8 mouse cellular contexts compared by ENCODE assay signal in genomic region chr12:98734246-98734879, GRCm38 (mm10). TPM values are rescaled to one million over a fixed set of nuclear protein-coding genes. Genes with fewer than 3 reads are reported as not detected.
DNase-seq lines count a peak whose midpoint lies in the region; ATAC-seq and TF ChIP-seq lines count a peak whose summit lies in the region.

No protein-coding gene starts in this region.

- intact Hi-C loops in left cerebral cortex, postnatal 4 days (cut with DNase I) = no loop called here

- TF ChIP-seq CTCF in intestine, postnatal 0 days (IDR thresholded peaks at IDR 0.05; ENCODE audit: low read depth) = 0 out of 2 replicates have a peak, but pooled peaks have one; percentile 10

- peak overlapping the region; percentile 61 for H3K4me3 ChIP-seq in intestine, postnatal 0 days (ENCODE audit: low read depth, low read length)
- peak overlapping the region; percentile 64 for H3K4me3 ChIP-seq in midbrain, embryonic 11.5 days (ENCODE audit: low read depth, low read length)

- no peaks in the 10 kb centered on the region for H3K36me3 ChIP-seq in intestine, postnatal 0 days (ENCODE audit: control insufficient read depth, insufficient read depth)
- no peaks in the 10 kb centered on the region for H3K36me3 ChIP-seq in midbrain, embryonic 11.5 days (ENCODE audit: control insufficient read depth, insufficient read depth, low read length)

- H3K4me1 ChIP-seq in intestine, postnatal 0 days (replicated peaks; ENCODE audit: control insufficient read depth, insufficient read depth, low read length) = peaks cover 6% of the 10 kb centered on the region; the same call in 1 of the 2 replicates
- H3K4me1 ChIP-seq in midbrain, embryonic 11.5 days (ENCODE audit: control insufficient read depth, insufficient read depth, low read length) = peaks cover 20% of the 10 kb centered on the region

- H3K27ac ChIP-seq in intestine, postnatal 0 days (ENCODE audit: low read depth, low read length) = no peak overlapping the region; the same call in 1 of the 2 replicates
- H3K27ac ChIP-seq in midbrain, embryonic 11.5 days (ENCODE audit: low read depth, low read length) = no peak overlapping the region

- H3K9me3 ChIP-seq in intestine, postnatal 0 days (ENCODE audit: control insufficient read depth) = no peaks in the 10 kb centered on the region
- H3K9me3 ChIP-seq in midbrain, embryonic 11.5 days (ENCODE audit: control insufficient read depth, low read length) = no peaks in the 10 kb centered on the region

- DNase-seq in adrenal gland, postnatal 10 days = peak; percentile 95
- peak; percentile 91 for DNase-seq in embryo, embryonic 9.5 days (ENCODE audit: extremely low spot score)
- peak; percentile 70 to 83 for DNase-seq in gastrocnemius, postnatal 4 days (ENCODE audit: low spot score in 2 of 2)
- peak; percentile 90 for DNase-seq in left cerebral cortex, postnatal 4 days
- DNase-seq in midbrain, embryonic 11.5 days (ENCODE audit: low spot score, missing footprints) = peak; percentile 98
- DNase-seq in right cerebral cortex, postnatal 4 days = peak; percentile 84
- peak; percentile 87 for DNase-seq in yolk sac, embryonic 10.5 days (ENCODE audit: low spot score)

- peak overlapping the region; percentile 52 for H3K9ac ChIP-seq in intestine, postnatal 0 days (ENCODE audit: low read depth, low read length)
- H3K9ac ChIP-seq in midbrain, embryonic 11.5 days (ENCODE audit: low read length) = peak overlapping the region; percentile 76

- peak; percentile 78 for ATAC-seq in intestine, postnatal 0 days
- peak; percentile 85 for ATAC-seq in midbrain, embryonic 11.5 days (ENCODE audit: low FRiP score)

- H3K27me3 ChIP-seq in intestine, postnatal 0 days (replicated peaks; ENCODE audit: control insufficient read depth, insufficient read depth, low read length) = no peaks in the 10 kb centered on the region
- H3K27me3 ChIP-seq in midbrain, embryonic 11.5 days (ENCODE audit: control insufficient read depth, insufficient read depth, low read length) = peaks cover 6% of the 10 kb centered on the region

- peak overlapping the region; percentile 83 for H3K4me2 ChIP-seq in intestine, postnatal 0 days (replicated peaks; ENCODE audit: low read depth)
- H3K4me2 ChIP-seq in midbrain, embryonic 11.5 days = peak overlapping the region; percentile 87

- WGBS in intestine, postnatal 0 days = under 1% methylated on average over 30 of the region's 30 CpGs
- WGBS in midbrain, embryonic 11.5 days = 1% methylated on average over 30 of the region's 30 CpGs

RNA-seq across cellular contexts. Expression of gene Ptpn21, which starts 2.8 kb away (rescaled TPM):
- 10 to 100 TPM; 17.5 to 22.7 TPM for total RNA-seq in adrenal gland, postnatal 10 days (2021)
- 10 to 100 TPM; 53.4 to 56.0 TPM for total RNA-seq in gastrocnemius, postnatal 4 days (2021)
- polyA plus RNA-seq in intestine, postnatal 0 days (2015; fragmentation: Nextera tagmentation; extraction: Ambion mirVana) = 4.3 and 4.7 TPM in 2 replicates
- total RNA-seq in left cerebral cortex, postnatal 4 days (2021) = 1 to 10 TPM; 7.3 to 8.4 TPM
- 7.2 and 8.4 TPM in 2 replicates for polyA plus RNA-seq in midbrain, embryonic 11.5 days (2014; fragmentation: Nextera tagmentation; extraction: Ambion mirVana)

RNA-seq across cellular contexts. Expression of gene Zc3h14, which starts 12.4 kb away (rescaled TPM):
- total RNA-seq in adrenal gland, postnatal 10 days (2021) = 10 to 100 TPM; 74.9 to 84.4 TPM
- total RNA-seq in gastrocnemius, postnatal 4 days (2021) = 10 to 100 TPM; 67.9 to 75.1 TPM
- polyA plus RNA-seq in intestine, postnatal 0 days (2015; fragmentation: Nextera tagmentation; extraction: Ambion mirVana) = 34.1 and 37.9 TPM in 2 replicates
- total RNA-seq in left cerebral cortex, postnatal 4 days (2021) = 100 to 1,000 TPM; 122 to 123 TPM
- 180 and 194 TPM in 2 replicates for polyA plus RNA-seq in midbrain, embryonic 11.5 days (2014; fragmentation: Nextera tagmentation; extraction: Ambion mirVana)
